Mouse (Mus musculus) kidney, postnatal 4 days (tissue): ENCODE measurements around the gene Myrip.

Experiments used
- DNase-seq, 2 experiments: peaks; one replicate each; pipeline ENCODE4 v3.0.0; 2021; ENCODE audit warnings: mixed read lengths in 2 of 2

Gene Myrip

DNA sequence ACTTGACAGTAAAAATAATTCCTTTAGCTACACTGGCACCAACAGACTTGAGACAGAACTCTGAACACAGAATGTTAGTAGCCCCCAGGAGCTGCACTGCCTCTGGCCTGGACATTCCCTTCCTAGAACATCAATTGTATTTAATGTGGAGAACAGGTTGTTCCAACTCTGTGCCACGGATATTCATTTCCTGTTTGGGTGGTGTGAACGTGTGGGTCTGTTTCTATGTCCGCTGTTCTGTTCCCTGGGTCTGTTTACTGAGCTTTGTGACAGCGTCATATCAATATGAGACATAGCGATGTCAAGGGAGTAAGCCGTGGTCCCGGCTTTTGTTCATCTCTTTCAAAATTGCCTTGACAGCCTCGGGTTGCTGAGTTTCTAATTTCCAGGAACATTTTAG, 97.0 kb downstream of the Myrip start:
- DNase-seq, result no peak

DNA sequence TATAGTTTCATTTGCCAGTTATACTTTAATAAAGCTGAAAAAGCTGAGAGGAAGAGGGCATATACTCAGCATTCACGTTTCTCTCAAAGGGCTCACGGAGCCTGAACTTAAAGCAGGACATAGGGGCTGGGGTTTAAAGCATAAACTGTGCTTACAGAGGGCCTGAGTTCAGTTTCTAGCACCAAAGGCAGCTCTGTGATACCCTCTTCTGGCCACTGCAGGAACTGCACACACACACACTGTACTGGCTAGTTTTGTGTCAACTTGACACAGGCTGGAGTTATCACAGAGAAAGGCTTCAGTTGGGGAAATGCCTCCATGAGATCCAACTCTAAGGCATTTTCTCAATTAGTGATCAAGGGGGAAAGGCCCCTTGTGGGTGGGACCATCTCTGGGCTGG, 98.2 kb downstream of the Myrip start:
- DNase-seq, result peak; percentile 19 to 27

DNA sequence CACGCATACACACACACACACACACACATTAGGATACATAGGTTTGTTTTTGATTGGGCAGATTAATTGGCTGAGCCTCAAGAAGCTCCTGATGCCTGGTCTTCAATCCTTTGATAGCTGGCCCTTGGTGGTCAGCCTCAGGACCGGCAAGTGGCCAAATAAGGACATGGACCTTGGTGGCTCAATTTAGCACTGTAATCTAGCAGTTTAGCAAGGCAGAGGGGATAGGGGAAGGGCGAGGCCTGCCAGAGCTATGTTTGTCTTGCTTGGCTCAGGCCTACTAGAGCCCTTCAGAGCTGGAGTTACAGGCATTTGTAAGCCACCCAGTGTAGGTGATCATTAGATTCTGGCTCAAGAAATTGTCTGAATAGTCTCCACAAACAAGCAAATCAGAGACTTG, 101.1 kb downstream of the Myrip start:
- no peak for DNase-seq

DNA sequence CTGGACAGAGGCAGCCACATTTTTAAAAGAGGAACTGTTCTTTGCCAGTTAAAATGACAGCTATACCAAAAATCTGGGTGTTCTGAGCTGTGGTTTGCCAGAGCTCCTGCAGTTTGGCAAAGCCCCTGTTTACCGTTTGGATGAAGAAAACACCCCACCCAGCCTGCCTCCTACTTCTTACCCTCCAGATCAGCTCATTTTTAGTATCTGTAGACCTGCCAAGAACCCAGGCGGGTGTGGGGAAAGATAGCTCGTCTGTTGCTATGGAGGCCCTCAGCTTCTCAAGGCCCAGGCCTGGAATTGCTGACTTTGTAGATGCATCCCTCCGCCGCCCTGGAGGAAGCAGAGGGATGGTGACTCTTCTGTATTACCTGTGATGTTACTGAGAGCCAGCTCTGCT, 102.3 kb downstream of the Myrip start:
- DNase-seq, result no peak

DNA sequence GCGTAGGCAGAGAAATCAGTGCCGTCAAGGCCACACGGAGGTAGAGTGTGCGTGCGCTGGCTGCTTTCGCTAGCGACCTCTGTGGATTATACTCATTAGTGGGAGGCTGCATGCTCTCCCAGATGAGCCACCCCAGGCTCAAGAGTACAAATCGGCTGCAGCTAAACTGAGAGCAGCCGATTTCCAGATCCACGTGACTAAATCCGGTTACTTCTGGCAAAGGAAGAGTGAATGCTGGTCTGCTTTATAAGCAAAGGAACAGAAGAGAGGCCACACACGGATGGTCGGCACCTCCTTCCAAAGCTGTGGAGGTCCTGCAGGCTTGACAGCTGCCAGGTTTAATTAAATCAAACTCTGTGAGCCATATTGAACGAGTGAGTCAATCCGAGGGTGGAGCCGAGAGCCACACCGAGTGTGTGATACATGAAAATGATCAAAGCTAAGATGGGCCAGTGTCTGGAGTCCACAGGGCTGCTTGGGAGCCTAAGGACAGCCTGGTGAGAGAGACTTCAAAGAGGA, 108.4 kb downstream of the Myrip start:
- no peak for DNase-seq

DNA sequence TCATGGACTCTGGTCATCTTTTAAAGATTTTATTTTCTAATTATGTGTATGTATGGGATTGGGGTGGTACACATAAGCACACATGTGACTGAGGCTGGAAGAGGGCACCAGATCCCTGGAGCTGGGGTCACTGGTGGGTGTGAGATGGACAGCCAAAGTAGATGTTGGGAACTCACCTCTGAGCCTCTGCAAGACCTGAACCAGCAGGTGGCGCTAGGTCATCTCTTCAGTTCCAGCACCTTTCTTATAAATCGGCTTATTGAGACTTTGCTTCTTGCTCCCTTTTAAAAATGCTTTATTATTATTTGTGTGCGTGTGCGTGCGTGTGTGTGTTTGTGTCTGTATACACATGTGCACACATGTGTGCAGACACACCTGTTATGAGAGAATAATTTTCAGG, 109.1 kb downstream of the Myrip start:
- peak; percentile 81 to 82 for DNase-seq

DNA sequence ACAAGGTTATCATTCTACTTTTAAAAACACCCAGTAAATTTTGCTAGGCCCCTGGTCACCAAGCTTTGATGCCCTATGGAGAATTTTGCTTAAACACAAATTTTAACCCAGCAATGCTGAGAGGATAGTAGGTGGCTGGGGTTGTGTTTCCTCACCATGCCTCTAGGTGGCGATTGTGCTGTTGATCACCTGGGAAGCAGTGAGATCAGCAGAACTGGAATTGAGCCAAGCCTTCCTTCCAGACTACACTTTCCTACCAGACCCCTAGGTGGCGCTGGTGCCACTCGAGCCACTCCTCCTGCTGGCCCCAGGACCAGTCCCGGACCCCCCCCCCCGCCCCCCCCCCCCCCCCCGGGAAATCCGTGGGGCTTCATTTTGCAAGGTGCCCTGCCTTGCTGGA, 114.2 kb downstream of the Myrip start:
- DNase-seq, result peak; percentile 82 to 86

DNA sequence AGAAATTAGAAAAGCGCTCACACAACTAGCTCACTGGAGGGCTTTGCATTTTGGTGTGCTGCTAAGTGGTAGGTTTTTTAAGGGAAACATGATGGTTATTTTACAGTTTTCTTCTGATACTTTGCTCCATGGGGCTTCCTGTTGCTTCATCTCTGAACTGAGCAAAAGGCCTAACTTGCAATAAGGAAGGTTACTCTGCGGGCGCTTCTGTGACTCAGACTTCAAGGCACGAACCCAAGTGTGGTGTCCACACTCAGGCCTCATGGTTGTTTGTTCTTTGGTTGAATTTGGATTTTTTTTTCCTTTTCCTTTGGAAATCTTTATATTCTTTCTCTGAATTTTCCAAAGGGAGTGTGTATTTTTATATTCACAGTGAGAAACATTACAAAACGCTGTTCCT, 114.8 kb downstream of the Myrip start:
- DNase-seq, result no peak

DNA sequence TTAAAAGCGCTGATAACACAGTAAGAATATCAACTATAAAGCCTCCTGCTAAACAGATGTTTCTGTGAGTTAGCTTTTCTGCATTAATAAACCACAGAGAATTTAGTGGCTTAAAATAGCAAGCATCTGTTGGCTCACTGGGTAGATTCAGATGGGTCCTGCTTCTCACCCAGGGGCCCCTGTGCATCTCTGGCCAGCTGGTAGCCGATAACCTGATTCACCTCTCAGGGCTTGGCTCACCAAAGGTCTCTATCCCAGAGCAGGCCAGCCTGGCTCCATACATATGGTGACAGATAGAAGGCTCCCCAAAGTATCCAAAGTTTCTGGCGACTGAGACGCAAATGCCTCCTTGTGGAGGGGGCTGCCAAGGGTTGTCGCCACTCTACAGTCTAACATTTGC, 115.4 kb downstream of the Myrip start:
- DNase-seq, result no peak

DNA sequence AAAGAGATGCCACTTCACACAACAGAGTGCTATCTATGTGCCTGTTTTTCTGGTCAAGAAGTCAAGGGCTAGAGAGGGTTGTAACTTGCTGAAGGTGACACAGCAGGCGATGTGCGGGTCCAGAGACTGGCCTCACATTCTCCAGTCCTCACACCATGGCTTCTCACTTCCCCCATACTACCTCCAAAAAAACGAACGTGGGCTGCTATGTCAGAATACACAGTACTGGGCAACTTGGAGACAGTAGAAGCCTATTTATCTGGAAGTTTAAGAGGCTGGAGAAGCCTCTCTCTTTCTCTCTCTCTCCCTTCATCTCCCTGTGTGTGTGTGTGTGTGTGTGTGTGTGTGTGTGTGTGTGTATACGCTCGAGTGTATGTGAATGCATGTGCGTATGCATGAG, 117.3 kb downstream of the Myrip start:
- no peak for DNase-seq

DNA sequence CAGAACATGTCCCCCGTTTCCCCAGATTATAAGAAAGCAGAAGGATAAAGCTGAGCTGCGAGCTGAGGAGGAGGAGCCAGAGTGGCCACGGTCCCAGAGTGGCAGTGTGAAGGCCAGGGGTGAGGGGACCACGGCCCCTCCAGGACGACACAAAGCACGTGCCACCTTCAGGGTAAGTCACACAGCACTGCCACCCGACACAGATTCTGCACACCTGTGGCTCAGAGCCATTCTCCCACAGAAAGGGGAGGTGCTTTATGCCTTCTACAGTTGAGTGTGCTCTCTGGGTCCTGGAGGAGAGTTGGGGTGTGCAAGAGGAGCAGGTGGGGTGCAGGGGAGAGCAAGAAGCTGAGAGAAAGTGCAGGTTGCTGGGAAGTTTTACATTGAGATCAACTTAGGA, 123.3 kb downstream of the Myrip start:
- DNase-seq, result no peak

DNA sequence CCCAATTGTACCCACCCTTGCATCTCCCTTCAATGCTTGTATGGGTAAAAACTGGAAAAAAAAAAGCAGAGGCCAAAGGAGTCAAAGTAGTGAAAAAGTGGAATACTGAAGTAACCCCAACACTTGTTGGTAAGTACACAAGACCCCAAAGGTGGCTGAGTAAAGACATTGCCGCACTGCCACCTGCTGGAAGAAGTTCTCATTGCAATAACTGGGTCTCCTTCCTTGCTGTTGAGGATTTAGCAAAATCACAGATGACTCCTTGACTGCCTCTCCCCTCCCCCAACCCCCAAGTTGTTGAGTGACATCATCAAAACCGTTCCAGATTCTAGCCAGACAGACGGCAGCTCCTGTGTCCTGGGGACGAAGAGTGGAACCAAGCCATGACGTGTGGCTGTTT, 124.5 kb downstream of the Myrip start:
- peak; percentile 79 to 83 for DNase-seq

DNA sequence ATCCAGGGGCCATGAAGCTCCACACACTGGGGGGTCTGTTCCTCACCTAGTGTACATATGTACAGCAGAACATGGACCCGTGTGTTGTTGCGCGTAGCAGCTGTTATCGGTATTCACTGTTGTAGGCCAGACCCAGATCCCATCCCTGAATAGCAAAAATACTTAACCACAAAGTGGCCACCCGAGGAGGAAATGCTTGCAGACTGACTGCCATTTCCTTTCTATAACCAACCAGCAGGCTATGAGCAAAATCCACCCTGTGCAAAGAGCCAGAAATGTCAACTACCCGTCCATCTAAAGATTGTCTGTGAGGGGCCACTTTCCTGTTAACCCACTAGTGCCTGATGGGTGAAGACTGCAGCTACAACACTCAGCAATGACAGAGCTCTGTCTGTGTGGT, 126.9 kb downstream of the Myrip start:
- no peak for DNase-seq

DNA sequence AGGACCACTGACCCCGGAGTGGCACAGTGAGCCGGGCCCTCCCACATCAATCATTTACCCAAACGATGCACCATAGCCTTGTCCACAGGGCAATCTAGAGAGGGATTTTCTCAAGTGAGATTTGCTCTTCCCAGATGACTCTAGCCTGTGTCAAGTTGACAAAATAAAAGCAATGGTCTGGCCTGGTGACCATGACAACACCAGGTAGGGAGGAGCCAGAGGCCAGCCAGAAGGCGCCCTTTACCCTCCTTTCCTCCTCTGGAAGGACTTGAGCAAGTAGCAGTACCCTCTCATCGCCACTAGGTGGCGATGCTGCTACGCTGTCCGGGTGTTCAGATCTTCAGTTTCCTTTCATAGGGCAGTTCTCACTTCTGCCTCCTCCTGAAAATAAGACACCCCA, 132.4 kb downstream of the Myrip start:
- DNase-seq, result peak; percentile 75 to 86

DNA sequence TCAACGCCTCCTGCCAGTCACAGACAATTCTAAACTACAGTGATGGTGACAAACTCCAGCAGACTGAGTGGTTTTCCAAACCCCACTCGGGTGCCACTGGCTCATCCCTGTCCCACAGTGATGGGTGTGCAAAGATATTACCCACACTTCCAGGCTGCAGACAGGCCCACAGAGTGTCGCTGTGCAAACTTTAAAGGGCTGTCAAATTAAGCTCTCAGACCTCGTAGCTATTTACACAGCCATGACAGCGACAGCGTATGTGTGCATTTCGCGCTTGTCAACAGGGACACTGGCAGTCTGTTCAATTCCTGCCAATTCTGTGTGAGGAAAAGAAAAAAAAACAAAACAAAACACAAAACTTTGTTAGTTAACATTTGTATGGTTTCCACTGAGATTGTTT, 134.5 kb downstream of the Myrip start:
- DNase-seq, result no peak

DNA sequence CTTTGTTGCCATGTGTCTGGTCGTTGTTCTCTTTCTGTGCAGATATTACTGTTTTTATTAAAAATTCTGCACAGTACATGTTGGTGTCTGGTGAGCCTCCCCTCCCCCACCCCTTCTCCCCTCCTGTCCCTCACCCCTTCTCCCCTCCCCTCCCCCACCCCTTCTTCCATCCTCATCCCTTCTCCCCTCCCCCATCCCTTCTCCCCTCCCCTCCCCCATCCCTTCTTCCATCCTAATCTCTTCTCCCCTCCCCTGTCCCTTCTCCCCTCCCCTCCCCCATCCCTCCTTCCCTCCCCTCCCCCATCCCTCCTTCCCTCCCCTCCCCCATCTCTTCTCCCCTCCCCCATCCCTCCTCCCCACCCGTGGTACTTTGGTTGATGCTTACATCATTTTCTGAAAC, 135.5 kb downstream of the Myrip start:
- no peak for DNase-seq

DNA sequence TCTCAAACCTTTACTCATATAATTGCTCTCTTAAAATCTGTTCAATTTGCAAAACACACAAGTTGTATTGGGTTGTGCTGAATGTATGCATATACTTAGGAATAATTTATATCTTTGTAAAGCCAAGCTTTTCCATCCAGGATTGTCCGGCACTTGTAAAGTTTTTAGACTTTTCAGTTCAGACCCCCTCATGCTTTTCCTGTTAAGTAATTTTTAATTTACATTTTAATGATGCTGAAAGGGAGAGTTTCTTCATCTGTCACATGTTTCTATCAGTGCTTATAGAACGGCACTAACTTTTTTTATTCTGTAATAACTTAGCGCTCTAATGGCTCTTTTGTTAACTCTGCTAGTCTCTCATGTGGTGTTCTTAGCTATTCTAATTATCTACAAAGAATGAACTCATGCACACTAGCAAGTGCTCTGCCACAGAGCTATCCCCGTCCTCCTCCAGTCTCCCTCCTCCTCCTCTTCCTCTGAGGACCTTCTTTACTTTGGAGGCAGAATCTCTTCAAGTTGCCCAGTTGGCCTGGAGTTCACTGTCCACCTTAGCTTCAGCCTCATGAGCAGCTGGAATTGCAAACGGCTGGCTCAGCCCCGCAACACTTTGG, 136.1 kb downstream of the Myrip start:
- DNase-seq, result no peak

DNA sequence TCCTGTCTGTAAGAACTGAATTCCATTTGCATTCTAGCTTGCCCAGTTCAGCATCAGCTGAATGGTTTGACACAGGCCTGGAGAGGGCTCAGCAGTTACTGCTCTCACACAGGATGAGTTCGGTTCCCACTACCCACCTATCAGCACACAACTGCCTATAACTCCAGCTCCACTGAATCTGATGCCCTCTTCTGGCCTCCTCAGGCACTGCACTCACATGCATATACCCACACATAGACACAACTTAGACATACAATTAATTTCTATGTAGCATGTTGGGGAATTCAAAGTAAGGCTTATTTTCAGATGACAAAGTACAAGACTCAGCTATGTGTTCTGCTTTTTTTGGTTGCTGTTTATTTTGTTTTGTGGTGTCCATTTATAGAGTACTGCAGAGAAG, 137.0 kb downstream of the Myrip start:
- no peak for DNase-seq

DNA sequence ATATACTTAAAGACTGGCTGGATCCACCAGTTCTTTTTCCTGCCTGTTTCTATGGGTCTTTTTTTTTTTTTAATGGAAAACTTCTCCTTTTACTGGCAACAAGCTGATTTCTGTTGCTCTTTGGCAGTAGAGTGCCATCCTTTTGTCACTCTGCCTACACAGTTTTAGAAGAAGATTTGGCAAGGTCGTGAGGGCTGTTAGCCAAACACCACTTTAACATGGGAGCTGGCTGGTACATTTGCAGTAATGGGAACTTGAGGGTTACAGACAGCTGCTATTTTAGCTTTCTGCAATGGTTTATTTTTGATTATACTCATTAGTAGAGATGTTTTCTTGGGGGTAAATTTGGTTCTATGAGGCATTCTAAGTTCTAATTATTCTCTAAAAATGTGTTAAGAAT, 137.5 kb downstream of the Myrip start:
- no peak for DNase-seq

DNA sequence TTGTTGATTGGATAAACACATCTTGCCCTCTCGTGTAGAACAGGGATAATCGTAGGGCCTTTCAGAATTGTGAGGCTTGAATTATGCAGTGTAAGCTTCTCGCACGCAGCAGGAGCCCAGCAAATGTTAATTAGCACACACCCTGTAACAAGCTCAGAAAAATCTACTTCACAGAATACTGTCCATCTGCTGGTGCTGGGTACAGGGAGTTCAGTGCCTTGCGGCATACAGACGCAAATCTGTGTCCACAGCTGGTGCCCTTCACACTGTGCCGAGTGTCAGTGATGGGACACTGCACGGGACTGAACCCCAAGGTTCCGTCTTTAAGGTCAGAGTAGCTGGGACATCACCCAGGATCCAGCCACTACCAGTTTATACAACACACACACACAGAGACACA, 143.3 kb downstream of the Myrip start:
- DNase-seq, result no peak

DNA sequence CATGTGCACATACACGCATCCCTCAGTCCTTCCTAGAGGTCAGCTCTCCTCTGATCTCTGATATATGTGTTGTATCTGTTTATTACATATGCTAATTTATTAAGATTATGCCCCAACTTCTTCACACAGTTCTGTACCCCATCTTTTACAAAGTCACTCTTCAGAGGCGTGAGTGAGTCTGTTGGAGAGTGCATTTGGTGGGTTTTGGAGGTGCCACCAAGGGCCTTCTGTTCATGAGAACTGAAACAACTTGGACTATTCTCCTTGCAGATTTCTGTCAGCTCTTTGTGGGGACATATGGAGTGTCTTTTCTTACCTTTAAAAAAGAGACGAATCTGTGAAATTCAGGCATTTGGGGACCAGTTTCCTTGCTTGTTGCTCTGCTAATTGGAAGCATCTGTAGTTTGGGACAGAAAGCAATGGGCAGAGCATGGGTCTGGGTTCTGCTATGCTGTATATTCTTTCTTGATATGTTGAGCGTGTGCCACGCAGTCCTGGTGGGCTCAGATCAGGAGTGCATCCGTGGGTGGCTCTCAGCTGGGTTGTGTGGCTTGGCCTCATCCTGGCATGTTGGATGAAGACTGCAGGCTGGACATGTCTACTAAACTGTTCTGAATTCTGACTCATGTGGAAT, 148.5 kb downstream of the Myrip start:
- no peak for DNase-seq

DNA sequence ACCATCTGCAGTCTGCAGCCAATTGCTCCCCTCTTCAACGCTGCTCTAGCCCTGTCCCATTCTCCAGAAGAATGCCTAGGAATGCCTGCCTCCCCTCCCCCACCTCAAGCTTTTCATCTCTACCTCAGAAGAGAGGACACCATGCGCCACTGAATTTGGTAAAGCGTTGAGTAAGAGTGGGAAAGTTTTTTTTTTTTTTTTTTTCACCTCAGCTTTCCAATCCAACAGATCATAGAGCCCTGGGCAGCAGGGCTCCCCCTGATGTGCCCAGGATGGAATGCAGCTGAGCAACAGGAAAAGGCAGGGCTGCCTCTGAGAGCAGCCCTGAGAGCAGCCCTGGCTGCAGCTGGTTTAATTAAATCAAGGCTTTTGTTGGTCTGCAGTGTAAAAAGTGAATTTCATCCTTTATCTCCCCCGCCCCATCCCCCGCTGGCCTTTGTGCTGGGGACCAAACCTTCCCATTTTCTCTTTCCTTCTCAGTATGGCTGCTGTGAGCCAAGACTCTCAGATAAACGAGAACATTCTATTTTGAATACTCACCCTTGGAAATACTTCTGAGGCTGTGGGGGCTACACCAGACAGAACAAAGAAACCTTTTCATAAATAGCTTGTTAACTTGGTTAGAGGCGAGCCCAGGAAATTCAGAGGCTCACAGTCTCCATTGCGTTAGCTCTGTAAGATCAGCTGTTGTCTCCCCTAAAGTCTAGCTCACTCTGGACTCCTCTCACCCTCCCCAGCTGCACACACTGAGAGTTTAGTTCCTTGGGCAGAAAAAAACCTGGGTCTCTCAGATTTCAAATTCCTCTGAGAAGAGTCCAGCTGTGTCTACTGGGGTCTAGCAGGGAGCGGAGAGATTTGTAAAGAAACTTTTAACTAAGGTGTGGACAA, 154.7 kb downstream of the Myrip start:
- peak; percentile 33 to 38 for DNase-seq

DNA sequence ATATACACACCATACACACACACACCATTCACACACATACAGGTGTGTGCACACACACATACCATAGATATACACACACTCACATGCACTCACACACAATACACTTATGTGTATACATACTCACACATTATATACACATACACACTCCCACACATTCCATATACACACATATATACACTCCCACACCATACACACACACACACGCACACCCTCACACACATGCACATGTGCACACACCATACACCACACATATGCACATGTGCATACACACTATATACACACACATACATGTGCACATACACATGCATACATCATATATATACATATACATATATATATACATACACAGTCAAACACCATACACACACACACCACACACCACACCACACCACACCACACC, 169.1 kb downstream of the Myrip start:
- no peak for DNase-seq

DNA sequence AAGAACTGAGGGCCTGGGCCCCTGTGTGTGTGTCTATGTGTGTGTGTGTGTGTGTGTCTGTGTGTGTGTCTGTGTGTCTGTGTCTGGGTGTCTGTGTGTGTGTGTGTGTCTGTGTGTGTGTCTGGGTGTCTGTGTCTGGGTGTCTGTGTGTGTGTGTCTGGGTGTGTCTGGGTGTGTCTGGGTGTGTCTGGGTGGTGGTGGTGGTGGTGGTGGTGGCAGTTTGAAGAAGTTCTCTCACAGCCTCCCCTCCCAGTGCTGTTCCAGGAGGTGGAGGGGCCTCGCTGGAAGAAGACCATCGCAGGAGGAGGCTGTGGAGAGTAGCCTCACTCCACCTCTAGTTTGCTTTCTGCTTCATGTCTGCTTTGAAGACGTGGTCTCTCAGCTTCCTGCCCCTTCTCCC, 180.3 kb downstream of the Myrip start:
- DNase-seq, result no peak
